In genomic region chr7:127651624-127652023, GRCm38 (mm10) we compare ENCODE assay signal across 11 mouse cellular contexts. TPM values are rescaled to one million over a fixed set of nuclear protein-coding genes. Genes with fewer than 3 reads are reported as not detected.
DNase-seq lines count a peak whose midpoint lies in the region; ATAC-seq and TF ChIP-seq lines count a peak whose summit lies in the region.
"Had no signal": no experiment of that assay in that cellular context is flagged by ENCODE, and none has a peak within 500 bp of the region (broad histone marks: within the 10 kb centered on the region; RNA-seq: fewer than 3 reads in every experiment).

No protein-coding gene starts in this region.

- H3K36me3 ChIP-seq in hindbrain, embryonic 12.5 days = no peaks in the 10 kb centered on the region
- no peaks in the 10 kb centered on the region for H3K36me3 ChIP-seq in hindbrain, embryonic 14.5 days (replicated peaks; ENCODE audit: control insufficient read depth, insufficient read depth)
- H3K36me3 ChIP-seq in midbrain, embryonic 13.5 days = no peaks in the 10 kb centered on the region
- H3K36me3 ChIP-seq in midbrain, embryonic 10.5 days = no peaks in the 10 kb centered on the region
- H3K36me3 ChIP-seq in intestine, embryonic 16.5 days (ENCODE audit: control insufficient read depth, insufficient read depth, low read length) = no peaks in the 10 kb centered on the region
- no peaks in the 10 kb centered on the region for H3K36me3 ChIP-seq in small intestine, adult 2 months (ENCODE audit: control insufficient read depth, insufficient read depth, low read length)

- ATAC-seq in hindbrain, embryonic 12.5 days (ENCODE audit: low FRiP score) = no peak
- no peak for ATAC-seq in hindbrain, embryonic 14.5 days (ENCODE audit: low FRiP score)
- no peak for ATAC-seq in midbrain, embryonic 13.5 days
- peak; percentile 18; the same call in 1 of the 2 replicates for ATAC-seq in intestine, embryonic 16.5 days

- TF ChIP-seq POLR2A in small intestine, adult 2 months (IDR thresholded peaks at IDR 0.05; ENCODE audit: low read depth, low read length) = no peak

- H3K27ac ChIP-seq in hindbrain, embryonic 12.5 days = no peak overlapping the region
- H3K27ac ChIP-seq in hindbrain, embryonic 14.5 days = no peak overlapping the region
- no peak overlapping the region for H3K27ac ChIP-seq in midbrain, embryonic 13.5 days
- H3K27ac ChIP-seq in midbrain, embryonic 10.5 days (replicated peaks) = no peak overlapping the region
- no peak overlapping the region for H3K27ac ChIP-seq in intestine, embryonic 16.5 days (ENCODE audit: low read length)
- H3K27ac ChIP-seq in small intestine, adult 2 months (ENCODE audit: insufficient read depth, low read depth, low read length) = peak overlapping the region; percentile 8; the same call in 1 of the 2 replicates
- H3K27ac ChIP-seq: left cerebral cortex, adult 2 months had no signal

- H3K4me3 ChIP-seq in hindbrain, embryonic 12.5 days = no peak overlapping the region
- H3K4me3 ChIP-seq in hindbrain, embryonic 14.5 days (replicated peaks; ENCODE audit: low read length) = no peak overlapping the region
- H3K4me3 ChIP-seq in midbrain, embryonic 13.5 days (replicated peaks) = no peak overlapping the region
- H3K4me3 ChIP-seq in midbrain, embryonic 10.5 days = no peak overlapping the region
- H3K4me3 ChIP-seq in intestine, embryonic 16.5 days (ENCODE audit: low read length) = no peak overlapping the region
- no peak overlapping the region for H3K4me3 ChIP-seq in small intestine, adult 2 months (ENCODE audit: low read depth, low read length)
- H3K4me3 ChIP-seq: left cerebral cortex, adult 2 months had no signal

- DNase-seq in hindbrain, embryonic 14.5 days (ENCODE audit: low spot score) = no peak
- no peak for DNase-seq in midbrain, embryonic 10.5 days (ENCODE audit: low spot score)
- DNase-seq in spleen, postnatal 36 days (ENCODE audit: low spot score in 2 of 2) = no peak
- DNase-seq: cerebellum, adult 11-12 months; lung, adult 2 months; thymus, postnatal 25 days had no signal

- 83% methylated on average over 2 of the region's 3 CpGs for WGBS in hindbrain, embryonic 12.5 days
- WGBS in hindbrain, embryonic 14.5 days = 81% methylated on average over 2 of the region's 3 CpGs
- 85% methylated on average over 2 of the region's 3 CpGs for WGBS in midbrain, embryonic 13.5 days
- 85% methylated on average over 2 of the region's 3 CpGs for WGBS in midbrain, embryonic 10.5 days
- WGBS in intestine, embryonic 16.5 days = 63% methylated on average over 2 of the region's 3 CpGs
- 40% methylated on average over 2 of the region's 3 CpGs for WGBS in small intestine, adult 2 months

- no peak overlapping the region for H3K9ac ChIP-seq in hindbrain, embryonic 12.5 days
- no peak overlapping the region for H3K9ac ChIP-seq in hindbrain, embryonic 14.5 days
- no peak overlapping the region for H3K9ac ChIP-seq in midbrain, embryonic 13.5 days (replicated peaks)
- peak overlapping the region; percentile 57; the same call in 1 of the 2 replicates for H3K9ac ChIP-seq in intestine, embryonic 16.5 days (ENCODE audit: low read depth, low read length)

- H3K4me1 ChIP-seq in hindbrain, embryonic 12.5 days = no peaks in the 10 kb centered on the region
- H3K4me1 ChIP-seq in hindbrain, embryonic 14.5 days (replicated peaks; ENCODE audit: control insufficient read depth, insufficient read depth, low read length) = 0 out of 2 replicates have a peak, but pooled peaks cover 4% of the 10 kb centered on the region
- H3K4me1 ChIP-seq in midbrain, embryonic 13.5 days (replicated peaks) = peaks cover 3% of the 10 kb centered on the region; the same call in 1 of the 2 replicates
- peaks cover 8% of the 10 kb centered on the region; the same call in 1 of the 2 replicates for H3K4me1 ChIP-seq in midbrain, embryonic 10.5 days
- peaks cover 3% of the 10 kb centered on the region; the same call in 1 of the 2 replicates for H3K4me1 ChIP-seq in intestine, embryonic 16.5 days (ENCODE audit: control insufficient read depth, insufficient read depth, low read length)
- H3K4me1 ChIP-seq in small intestine, adult 2 months (ENCODE audit: control insufficient read depth, insufficient read depth, insufficient read length, low read length) = peaks cover 8% of the 10 kb centered on the region

- no peaks in the 10 kb centered on the region for H3K9me3 ChIP-seq in hindbrain, embryonic 12.5 days (replicated peaks)
- H3K9me3 ChIP-seq in hindbrain, embryonic 14.5 days (ENCODE audit: control insufficient read depth, low read length) = no peaks in the 10 kb centered on the region
- no peaks in the 10 kb centered on the region for H3K9me3 ChIP-seq in midbrain, embryonic 13.5 days
- H3K9me3 ChIP-seq in midbrain, embryonic 10.5 days (replicated peaks) = no peaks in the 10 kb centered on the region
- no peaks in the 10 kb centered on the region for H3K9me3 ChIP-seq in intestine, embryonic 16.5 days (ENCODE audit: control insufficient read depth, low read length)

- peak overlapping the region; percentile 19; the same call in 1 of the 2 replicates for H3K4me2 ChIP-seq in hindbrain, embryonic 12.5 days (replicated peaks)
- no peak overlapping the region for H3K4me2 ChIP-seq in hindbrain, embryonic 14.5 days (replicated peaks)
- H3K4me2 ChIP-seq in midbrain, embryonic 13.5 days (replicated peaks) = peak overlapping the region; percentile 29; the same call in 1 of the 2 replicates
- H3K4me2 ChIP-seq in intestine, embryonic 16.5 days (ENCODE audit: low read depth, low read length) = peak overlapping the region; percentile 46

- TF ChIP-seq CTCF in small intestine, adult 2 months (IDR thresholded peaks at IDR 0.05; ENCODE audit: extremely low read depth, insufficient read length, insufficient replicate concordance, low read depth, low read length) = no peak

- H3K27me3 ChIP-seq in hindbrain, embryonic 12.5 days = no peaks in the 10 kb centered on the region
- no peaks in the 10 kb centered on the region for H3K27me3 ChIP-seq in hindbrain, embryonic 14.5 days (ENCODE audit: control insufficient read depth, insufficient read depth, low read length)
- no peaks in the 10 kb centered on the region for H3K27me3 ChIP-seq in midbrain, embryonic 13.5 days
- H3K27me3 ChIP-seq in midbrain, embryonic 10.5 days (ENCODE audit: low read depth, poor library complexity, severe bottlenecking) = no peaks in the 10 kb centered on the region
- H3K27me3 ChIP-seq in intestine, embryonic 16.5 days (replicated peaks; ENCODE audit: control insufficient read depth, insufficient read depth, low read length) = no peaks in the 10 kb centered on the region
- H3K27me3 ChIP-seq in small intestine, adult 2 months (ENCODE audit: control insufficient read depth, insufficient read depth, low read length) = no peaks in the 10 kb centered on the region

RNA-seq across cellular contexts. Expression of gene Zfp629, which starts 36.0 kb away (rescaled TPM):
- 35.8 and 37.2 TPM in 2 replicates for polyA plus RNA-seq in hindbrain, embryonic 12.5 days (2016; fragmentation: Nextera tagmentation; extraction: Ambion mirVana)
- 22.2 and 22.9 TPM in 2 replicates for polyA plus RNA-seq in hindbrain, embryonic 14.5 days (2014; fragmentation: Nextera tagmentation; extraction: Ambion mirVana)
- 30.8 and 32.5 TPM in 2 replicates for polyA plus RNA-seq in midbrain, embryonic 13.5 days (2015; fragmentation: Nextera tagmentation; extraction: Ambion mirVana)
- polyA plus RNA-seq in midbrain, embryonic 10.5 days (2016; fragmentation: Nextera tagmentation; extraction: Ambion mirVana) = 32.2 and 37.1 TPM in 2 replicates
- polyA plus RNA-seq in intestine, embryonic 16.5 days (2015; fragmentation: Nextera tagmentation; extraction: Ambion mirVana) = 7.9 and 8.5 TPM in 2 replicates
- polyA plus RNA-seq in small intestine, adult 2 months (2012; rRNA removed) = 4.4 and 5.5 TPM in 2 replicates

RNA-seq across cellular contexts. Expression of gene Bcl7c, which starts 57.1 kb away (rescaled TPM):
- 87.4 and 103 TPM in 2 replicates for polyA plus RNA-seq in hindbrain, embryonic 12.5 days (2016; fragmentation: Nextera tagmentation; extraction: Ambion mirVana)
- 50.2 and 57.4 TPM in 2 replicates for polyA plus RNA-seq in hindbrain, embryonic 14.5 days (2014; fragmentation: Nextera tagmentation; extraction: Ambion mirVana)
- 39.2 and 52.2 TPM in 2 replicates for polyA plus RNA-seq in midbrain, embryonic 13.5 days (2015; fragmentation: Nextera tagmentation; extraction: Ambion mirVana)
- polyA plus RNA-seq in midbrain, embryonic 10.5 days (2016; fragmentation: Nextera tagmentation; extraction: Ambion mirVana) = 47.8 and 48.9 TPM in 2 replicates
- 24.9 and 34.5 TPM in 2 replicates for polyA plus RNA-seq in intestine, embryonic 16.5 days (2015; fragmentation: Nextera tagmentation; extraction: Ambion mirVana)
- 11.1 and 24.6 TPM in 2 replicates for polyA plus RNA-seq in small intestine, adult 2 months (2012; rRNA removed)
